Mouse (Mus musculus): ENCODE results near the gene Speer4b.

GRCm38 (mm10) chr5:27526906-27527305 lies 25.7 kb upstream of the Speer4b start:
- TF ChIP-seq ZC3H11A (IDR thresholded peaks at IDR 0.05; ENCODE audit: borderline replicate concordance, low read depth, low read length): no peak
- no peak for TF ChIP-seq ZNF384 (IDR thresholded peaks at IDR 0.05; ENCODE audit: low read depth, low read length)
